Mouse (Mus musculus): ENCODE results near the gene Plagl1.

- TF ChIP-seq EP300 (IDR thresholded peaks at IDR 0.05; ENCODE audit: low read depth in 1 of 2, low read length in 2 of 2): no peak
- no peak for TF ChIP-seq CTCF (IDR thresholded peaks at IDR 0.05 in 2 of 3, conservative IDR thresholded peaks at IDR 0.05 in 1 of 3; ENCODE audit: control insufficient read depth in 1 of 3, insufficient read depth in 1 of 3, low read depth in 2 of 3, low read length in 3 of 3, poor library complexity in 1 of 3, severe bottlenecking in 1 of 3)
- no peak for TF ChIP-seq CHD2 (IDR thresholded peaks at IDR 0.05; ENCODE audit: low read length)
- no peak for TF ChIP-seq GABPA (IDR thresholded peaks at IDR 0.05; ENCODE audit: low read depth, low read length)
- no peak for TF ChIP-seq USF1 (IDR thresholded peaks at IDR 0.05; ENCODE audit: low read depth, low read length)
- TF ChIP-seq ELF1 (IDR thresholded peaks at IDR 0.05; ENCODE audit: low read depth, low read length): no peak
- TF ChIP-seq ZC3H11A (IDR thresholded peaks at IDR 0.05; ENCODE audit: low read depth, low read length): no peak
These were observed 46.3 kb upstream of the Plagl1 start for GRCm38 (mm10) chr10:13014026-13014425.
